Mouse (Mus musculus) lung, postnatal 10 days (tissue): ENCODE data around the gene Pafah1b1.

ENCODE experiments used
- DNase-seq: peaks from one replicate; pipeline ENCODE4 v3.0.0; 2021

Gene Pafah1b1

GRCm38 (mm10) chr11:74724235-74724791, at the start of gene Pafah1b1:
Pafah1b1 (minus strand) TSS chr11:74724670.
- peak; percentile 97 for DNase-seq

- DNase-seq: no peak
Observed at GRCm38 (mm10) chr11:74772386-74772785, 47.9 kb upstream of the Pafah1b1 start.

GRCm38 (mm10) chr11:74771650-74772049, 47.2 kb upstream of the Pafah1b1 start:
- DNase-seq: no peak

GRCm38 (mm10) chr11:74771234-74771633, 46.8 kb upstream of the Pafah1b1 start:
- DNase-seq: no peak

- peak; percentile 97 for DNase-seq
Observed at GRCm38 (mm10) chr11:74770595-74771207, 46.2 kb upstream of the Pafah1b1 start, which contains the start of gene Mettl16. Mettl16 (plus strand) TSS chr11:74770830.

GRCm38 (mm10) chr11:74770037-74770436, 45.6 kb upstream of the Pafah1b1 start:
- DNase-seq: no peak

GRCm38 (mm10) chr11:74768045-74768444, 43.6 kb upstream of the Pafah1b1 start:
- peak; percentile 58 for DNase-seq

- no peak for DNase-seq
Observed at GRCm38 (mm10) chr11:74767469-74767868, 43.0 kb upstream of the Pafah1b1 start.

GRCm38 (mm10) chr11:74763960-74764625, 39.6 kb upstream of the Pafah1b1 start:
- no peak for DNase-seq

GRCm38 (mm10) chr11:74761011-74761705, 36.7 kb upstream of the Pafah1b1 start:
- no peak for DNase-seq

GRCm38 (mm10) chr11:74756631-74757030, 32.2 kb upstream of the Pafah1b1 start:
- DNase-seq: peak; percentile 75

- DNase-seq: no peak
Observed at GRCm38 (mm10) chr11:74751352-74752066, 27.0 kb upstream of the Pafah1b1 start.

- DNase-seq: no peak
Observed at GRCm38 (mm10) chr11:74750662-74751351, 26.3 kb upstream of the Pafah1b1 start.

- DNase-seq: no peak
Observed at GRCm38 (mm10) chr11:74749241-74749640, 24.8 kb upstream of the Pafah1b1 start.

GRCm38 (mm10) chr11:74748022-74748421, 23.6 kb upstream of the Pafah1b1 start:
- DNase-seq: peak; percentile 38

- no peak for DNase-seq
Observed at GRCm38 (mm10) chr11:74737861-74738260, 13.4 kb upstream of the Pafah1b1 start.

GRCm38 (mm10) chr11:74734917-74735316, 10.4 kb upstream of the Pafah1b1 start:
- no peak for DNase-seq

GRCm38 (mm10) chr11:74725181-74725580, 711 bp upstream of the Pafah1b1 start:
- peak; percentile 14 for DNase-seq

- DNase-seq: peak; percentile 89
Observed at GRCm38 (mm10) chr11:74723357-74724234, 874 bp downstream of the Pafah1b1 start.

GRCm38 (mm10) chr11:74721971-74722370, 2.5 kb downstream of the Pafah1b1 start:
- DNase-seq: no peak

- no peak for DNase-seq
Observed at GRCm38 (mm10) chr11:74721141-74721540, 3.3 kb downstream of the Pafah1b1 start.
